Mouse (Mus musculus) thymus, adult 2 months (tissue): ENCODE data around the gene Grpel1.

Experiments used
- CTCF ChIP-seq: fragments of 200-500 bp; IDR thresholded peaks from 2 replicates; pipeline ENCODE4 v1.5.1; 2012; ENCODE audit warnings: mild to moderate bottlenecking, control low read depth, low read length, moderate library complexity, borderline replicate concordance; ENCODE audit not compliant: control insufficient read depth, poor library complexity, insufficient read depth; ENCODE audit errors: extremely low read depth
- POLR2A ChIP-seq: fragments of 200-500 bp; IDR thresholded peaks from 2 replicates; pipeline ENCODE4 v1.6.1; 2012; ENCODE audit warnings: mild to moderate bottlenecking, low read length, control low read depth, moderate library complexity; ENCODE audit not compliant: control insufficient read depth, poor library complexity, insufficient read depth; ENCODE audit errors: extremely low read depth

DNA sequence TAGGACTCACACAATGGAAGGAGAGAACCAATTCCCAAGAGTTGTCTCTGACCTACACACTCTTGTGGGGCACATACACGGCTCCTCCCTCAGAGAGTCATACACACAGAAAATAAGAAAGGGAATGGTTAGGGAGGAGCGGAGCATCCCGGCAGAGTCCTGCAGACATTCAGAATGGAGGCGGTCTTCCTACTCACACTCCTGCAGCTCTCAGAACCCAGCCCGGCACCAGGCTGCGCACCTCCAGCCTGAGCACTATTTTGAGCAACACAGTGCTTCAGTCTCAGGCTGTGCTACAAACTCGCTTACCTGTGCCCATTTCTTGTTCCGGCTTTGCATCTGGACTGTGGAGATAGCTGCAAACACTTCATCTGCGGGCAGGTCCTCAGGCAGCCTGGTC is 29.9 kb downstream of the Grpel1 start:
- TF ChIP-seq CTCF (no peak), POLR2A (no peak)
